Mouse (Mus musculus) kidney, postnatal 0 days (tissue): ENCODE results near the gene Nptxr. TPM values are rescaled to one million over a fixed set of nuclear protein-coding genes. Genes with fewer than 3 reads are reported as not detected.

Source experiments
- ATAC-seq: fragments of 200-750 bp; cut with Nextera tagmentation; replicated peaks from 2 replicates; pipeline ENCODE4 v1.8.0; 2017; ENCODE audit warnings: low read depth, moderate number of reproducible peaks, moderate TSS enrichment, moderate library complexity; ENCODE audit not compliant: low FRiP score
- DNase-seq: peaks from one replicate; pipeline ENCODE4 v3.0.0-alpha.2; 2016; ENCODE audit warnings: low spot score
- H3K27ac ChIP-seq: fragments of 300-500 bp; sonication (generic); 2 replicates; pipeline ENCODE4 v1.5.1; 2014; ENCODE audit warnings: mild to moderate bottlenecking
- H3K27me3 ChIP-seq: fragments of 300-500 bp; sonication (generic); 2 replicates; pipeline ENCODE4 v1.6.1; 2014; ENCODE audit warnings: low read length, mixed read lengths; ENCODE audit not compliant: insufficient read depth
- H3K36me3 ChIP-seq: fragments of 300-500 bp; sonication (generic); 2 replicates; pipeline ENCODE4 v1.6.1; 2014; ENCODE audit warnings: low read length, mixed read lengths; ENCODE audit not compliant: insufficient read depth
- H3K4me1 ChIP-seq: fragments of 300-500 bp; sonication (generic); replicated peaks from 2 replicates; pipeline ENCODE4 v1.6.1; 2014; ENCODE audit warnings: antibody characterized with exemption, low read length, mixed read lengths; ENCODE audit not compliant: insufficient read depth
- H3K4me2 ChIP-seq: fragments of 300-500 bp; sonication (generic); 2 replicates; pipeline ENCODE4 v1.6.1; 2014; ENCODE audit warnings: mild to moderate bottlenecking, low read length, moderate library complexity, mixed read lengths
- H3K4me3 ChIP-seq: fragments of 300-500 bp; sonication (generic); replicated peaks from 2 replicates; pipeline ENCODE4 v1.5.1; 2014; ENCODE audit warnings: low read depth, low read length
- H3K9ac ChIP-seq: fragments of 300-500 bp; sonication (generic); 2 replicates; pipeline ENCODE4 v1.6.1; 2014; ENCODE audit warnings: low read depth, low read length
- H3K9me3 ChIP-seq: fragments of 300-500 bp; sonication (generic); replicated peaks from 2 replicates; pipeline ENCODE4 v1.6.1; 2016; ENCODE audit warnings: low read length, inconsistent platforms, mixed read lengths
- CTCF ChIP-seq: IDR thresholded peaks from 2 replicates; pipeline ENCODE4 v1.5.1; 2016; ENCODE audit warnings: antibody characterized with exemption, low read depth, mild to moderate bottlenecking, moderate library complexity
- WGBS: fragments of 180-500 bp; shearing (Covaris S2); extraction: QIAGEN DNeasy Blood & Tissue Kit; methylation state at CpG from one replicate; pipeline ENCODE4 v1.1.7; 2014; 5-methylcytosine and 5-hydroxymethylcytosine counted together
- polyA plus RNA-seq: library from polyadenylated mRNA; unstranded; fragments of >200 nt; fragmentation: Nextera tagmentation; extraction: Ambion mirVana; gene quantifications from 2 replicates; pipeline ENCODE4 v1.2.1, GENCODE M21; 2015

Nptxr gene
- polyA plus RNA-seq, 1 experiment from 2014 or later = 1.1 TPM

DNA sequence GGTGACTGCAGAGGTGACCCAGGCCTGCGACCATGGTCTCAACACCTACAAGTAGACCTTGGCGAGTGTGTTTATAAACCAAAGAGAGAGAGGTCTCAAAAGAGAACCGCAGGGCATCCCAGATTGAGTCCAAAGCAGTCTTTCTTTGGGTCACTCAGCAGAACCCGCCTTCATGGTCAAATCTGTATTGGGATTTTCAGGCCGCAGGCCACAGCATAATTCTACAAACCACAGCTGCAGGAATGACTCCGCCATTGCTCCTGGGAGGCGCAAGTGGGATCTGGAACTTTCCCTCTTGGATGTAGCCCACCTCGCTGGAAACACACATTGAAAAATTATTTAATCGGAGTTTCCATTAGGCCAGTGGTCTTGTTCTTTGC, 30.3 kb upstream of the Nptxr start:
- TF ChIP-seq CTCF = no peak
- H3K27ac ChIP-seq = peak overlapping the region; percentile 78
- peaks cover 15% of the 10 kb centered on the region for H3K4me1 ChIP-seq
- H3K9ac ChIP-seq = no peak overlapping the region
- H3K9me3 ChIP-seq = no peaks in the 10 kb centered on the region
- H3K36me3 ChIP-seq = no peaks in the 10 kb centered on the region
- peak overlapping the region; percentile 98 for H3K4me2 ChIP-seq
- no peak overlapping the region for H3K4me3 ChIP-seq
- WGBS = 54% methylated on average over 9 of the region's 9 CpGs
- no peaks in the 10 kb centered on the region for H3K27me3 ChIP-seq
- DNase-seq (no peak), ATAC-seq (no peak)

DNA sequence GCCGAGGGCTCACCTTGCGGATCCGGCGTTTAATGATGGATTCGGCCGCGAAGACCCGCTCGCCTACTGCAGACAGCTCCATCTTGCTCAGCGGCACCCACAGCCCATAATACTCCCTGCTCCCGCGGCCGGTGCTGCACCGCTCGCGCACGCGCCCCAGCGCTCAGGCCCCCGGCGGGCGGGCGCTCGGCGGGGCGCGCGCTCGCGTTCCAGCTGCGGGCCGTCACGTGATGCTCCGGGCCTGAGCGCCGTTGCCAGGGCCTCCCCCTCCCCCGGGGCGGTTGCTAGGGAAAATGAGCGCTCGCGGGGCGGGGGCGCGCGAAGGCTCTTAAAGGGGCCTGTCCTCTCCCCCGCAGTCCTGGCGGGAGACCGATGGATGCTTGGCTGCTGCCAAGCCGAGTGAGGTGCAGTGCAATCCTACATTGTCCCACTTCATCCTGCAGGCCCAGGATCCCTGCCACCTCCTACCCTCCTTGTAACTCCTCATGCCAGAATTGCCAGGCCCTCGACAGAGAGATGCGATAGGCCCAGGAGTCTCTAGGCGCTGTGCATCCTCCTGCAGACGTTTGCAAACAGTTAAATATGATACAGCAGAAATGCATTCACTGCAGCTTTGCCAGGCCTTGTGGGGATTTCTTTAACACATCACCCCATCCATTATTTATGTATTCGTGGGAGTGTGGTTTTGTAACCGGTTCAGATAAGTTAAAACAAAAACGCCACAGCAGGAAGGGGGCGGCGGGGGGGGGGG, 29.7 kb upstream of the Nptxr start, which contains the start of the genes Npcd and Cbx6:
TSS of gene Npcd (minus strand) at position 108 of the 751 bp plus-strand sequence.
TSS of gene Cbx6 (minus strand) at position 559 of the 751 bp plus-strand sequence.
- DNase-seq = peak; percentile 97
- under 1% methylated on average over 58 of the region's 58 CpGs for WGBS
- peak; percentile 90 for ATAC-seq
- H3K4me1 ChIP-seq = peaks cover 15% of the 10 kb centered on the region
- peak within 1 kb of the TSS; percentile 88 for H3K4me3 ChIP-seq
- H3K4me2 ChIP-seq = peak within 1 kb of the TSS; percentile 98
- no peaks in the 10 kb centered on the region for H3K27me3 ChIP-seq
- H3K9me3 ChIP-seq = no peaks in the 10 kb centered on the region
- peak within 1 kb of the TSS; percentile 92 for H3K27ac ChIP-seq
- TF ChIP-seq CTCF = no peak
- no peaks in the 10 kb centered on the region for H3K36me3 ChIP-seq
- peak within 1 kb of the TSS; percentile 83 for H3K9ac ChIP-seq

DNA sequence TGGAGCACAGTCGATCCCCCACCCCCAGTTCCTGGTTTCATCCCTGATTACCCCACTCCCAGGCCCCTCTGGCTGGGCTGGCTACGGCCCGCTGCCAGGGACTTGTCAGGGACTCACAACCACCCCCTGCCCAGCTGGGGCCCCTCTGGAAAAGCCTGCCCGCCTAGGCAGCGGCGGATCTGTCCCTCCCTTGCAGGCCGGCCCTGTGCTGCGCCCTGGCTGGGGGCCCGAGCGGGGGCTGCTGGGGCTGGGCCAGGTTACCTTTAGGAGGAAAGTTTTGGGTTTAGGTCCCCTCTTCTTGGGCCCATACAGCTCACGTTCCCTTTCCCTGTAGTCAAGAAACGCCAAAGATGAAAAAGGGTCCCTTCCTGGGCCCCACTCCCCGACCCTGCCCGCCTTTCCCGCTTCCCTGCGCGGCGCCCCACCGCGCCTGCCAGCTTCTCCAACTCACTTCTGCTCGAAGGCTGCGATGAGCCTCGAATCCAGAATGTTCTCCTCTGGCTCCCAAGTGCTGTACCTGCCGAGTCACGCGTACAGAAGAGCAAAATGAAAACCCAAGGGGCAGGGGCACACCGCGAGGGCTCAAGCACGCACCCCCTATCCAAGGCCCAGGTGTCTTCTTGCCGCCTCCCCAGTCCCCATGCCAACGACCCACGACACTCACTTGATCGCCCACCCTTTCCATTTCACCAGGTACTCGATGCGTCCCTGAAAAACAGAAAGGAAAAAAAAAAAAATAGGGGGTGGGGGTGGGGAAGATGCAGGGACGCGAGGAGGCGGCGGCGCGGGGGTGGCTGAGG, 28.9 kb upstream of the Nptxr start:
- Histone ChIP-seq H3K4me3 (peak overlapping the region; percentile 88), H3K9ac (peak overlapping the region; percentile 83), H3K27ac (peak overlapping the region; percentile 92), H3K4me1 (peaks cover 18% of the 10 kb centered on the region), H3K36me3 (peaks cover 2% of the 10 kb centered on the region; the same call in 1 of the 2 replicates), H3K9me3 (no peaks in the 10 kb centered on the region), H3K27me3 (no peaks in the 10 kb centered on the region), H3K4me2 (peak overlapping the region; percentile 98)
- ATAC-seq (no peak), DNase-seq (no peak)
- WGBS = under 1% methylated on average over 35 of the region's 41 CpGs
- TF ChIP-seq CTCF = no peak

DNA sequence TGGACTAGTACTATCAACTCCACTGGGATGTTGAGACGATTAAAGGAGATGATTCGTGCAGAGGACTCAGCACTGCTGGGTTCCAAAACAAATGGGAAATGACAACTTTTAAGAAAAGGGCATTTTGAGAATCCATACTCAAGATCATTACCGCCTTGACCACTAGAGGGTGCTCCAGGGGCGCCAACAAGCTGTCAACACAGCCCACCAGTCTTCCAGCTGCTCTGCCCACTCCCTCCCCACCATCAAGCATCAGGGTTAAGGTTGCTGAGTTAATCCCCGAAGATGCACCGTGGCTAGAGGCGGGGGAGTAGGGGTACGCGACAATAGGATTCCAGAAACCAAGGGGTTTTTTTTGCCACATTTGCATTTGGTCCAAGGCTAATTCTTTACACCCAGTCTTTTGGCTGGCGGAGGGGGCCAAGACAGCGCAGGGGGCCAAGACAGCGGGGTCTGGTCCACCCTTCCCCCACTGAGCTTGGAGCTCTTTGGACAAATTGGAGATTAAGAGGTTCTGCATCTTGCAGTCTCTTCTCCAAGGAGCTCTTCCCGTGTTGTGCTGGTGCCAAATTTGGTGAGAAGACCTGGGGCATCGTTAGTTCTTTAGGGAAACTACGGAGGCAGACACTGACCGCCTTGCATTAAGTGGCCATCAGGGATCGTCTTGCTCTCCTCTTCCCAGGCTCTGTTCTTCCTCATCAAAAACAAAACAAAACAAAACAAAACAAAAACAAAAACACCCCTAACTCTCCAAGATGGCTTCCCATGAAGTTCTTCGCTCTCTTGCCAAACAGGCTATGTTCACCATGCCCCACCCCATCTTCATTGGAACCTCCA, 27.7 kb upstream of the Nptxr start:
- Histone ChIP-seq H3K4me3 (peak overlapping the region; percentile 88), H3K9ac (peak overlapping the region; percentile 83; the same call in 1 of the 2 replicates), H3K9me3 (no peaks in the 10 kb centered on the region), H3K36me3 (peaks cover 12% of the 10 kb centered on the region; the same call in 1 of the 2 replicates), H3K27ac (0 out of 2 replicates have a peak overlapping the region, but pooled peaks have one; percentile 92), H3K4me2 (peak overlapping the region; percentile 98), H3K27me3 (no peaks in the 10 kb centered on the region), H3K4me1 (peaks cover 22% of the 10 kb centered on the region)
- 36% methylated on average over 18 of the region's 18 CpGs for WGBS
- ATAC-seq = no peak
- peak; percentile 92 for TF ChIP-seq CTCF
- peak; percentile 94 for DNase-seq

DNA sequence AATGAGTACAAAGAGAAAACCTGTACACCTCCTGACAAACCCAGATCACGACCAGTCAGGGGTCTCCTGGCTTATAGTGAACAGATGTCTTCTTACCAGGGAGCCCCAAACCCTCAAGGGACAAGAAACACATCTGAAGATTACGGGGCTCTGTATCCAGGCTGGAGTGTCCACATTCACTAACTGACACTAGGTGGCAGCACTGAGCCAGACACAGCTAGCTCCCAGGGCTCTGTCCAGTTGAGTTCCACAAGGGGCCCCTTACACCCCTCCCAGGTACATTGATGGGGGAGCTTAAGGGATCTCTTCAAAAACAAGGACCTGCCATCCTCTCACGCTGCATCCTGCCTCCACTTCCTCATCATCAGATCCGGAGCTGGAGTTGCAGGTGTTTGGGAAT, 25.8 kb upstream of the Nptxr start:
- no peak for ATAC-seq

More for the DNA sequence above, 25.8 kb upstream of the Nptxr start:
- DNase-seq = peak; percentile 90
- Histone ChIP-seq H3K4me3 (no peak overlapping the region), H3K4me2 (no peak overlapping the region), H3K27me3 (no peaks in the 10 kb centered on the region), H3K27ac (no peak overlapping the region), H3K36me3 (peaks cover 20% of the 10 kb centered on the region), H3K9ac (no peak overlapping the region), H3K4me1 (peaks cover 22% of the 10 kb centered on the region), H3K9me3 (no peaks in the 10 kb centered on the region)
- TF ChIP-seq CTCF = peak; percentile 94
- 8% methylated on average over 4 of the region's 4 CpGs for WGBS
